Mouse (Mus musculus): Measurements from ENCODE around the gene Tmem114.

Tmem114 gene

DNA sequence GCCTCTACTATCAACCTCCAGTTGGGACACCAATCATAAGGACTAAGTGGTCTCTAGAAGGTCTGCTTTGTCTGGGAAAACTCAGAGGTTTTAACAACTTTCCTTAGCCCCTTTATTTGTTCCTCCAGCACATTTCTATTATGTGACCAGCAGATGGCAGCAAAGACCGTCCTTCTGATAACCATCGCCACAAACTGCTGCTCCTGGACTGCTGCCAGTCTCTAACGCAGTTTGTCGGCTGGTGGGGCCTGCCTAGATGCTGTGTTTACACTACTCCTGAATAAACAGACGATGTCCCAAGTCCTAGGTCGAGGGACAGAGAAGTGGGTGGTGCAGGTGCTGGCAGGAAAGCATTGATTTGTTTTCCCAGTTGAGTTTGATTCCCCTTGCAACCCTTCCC is 18.2 kb downstream of the Tmem114 start:
- DNase-seq: peak; percentile 59

DNA sequence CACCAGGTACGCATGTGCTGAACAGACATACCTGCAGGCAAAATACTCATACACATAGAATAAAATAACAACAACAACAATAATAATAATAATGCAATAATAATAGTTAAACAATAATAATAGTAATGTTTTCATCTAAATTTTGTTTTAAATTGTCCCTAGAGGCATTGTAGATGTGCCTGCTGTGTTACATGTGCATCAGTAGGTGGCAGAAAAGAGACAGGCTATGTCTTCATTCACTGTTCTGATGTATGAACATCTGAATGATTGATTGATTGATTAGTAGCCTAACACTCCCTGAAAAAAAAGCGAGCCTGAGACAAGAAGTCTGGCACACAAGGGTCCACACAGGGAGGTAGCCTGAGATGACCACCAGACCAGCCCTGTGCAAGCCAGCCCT is 22.3 kb downstream of the Tmem114 start:
- no peak for DNase-seq

DNA sequence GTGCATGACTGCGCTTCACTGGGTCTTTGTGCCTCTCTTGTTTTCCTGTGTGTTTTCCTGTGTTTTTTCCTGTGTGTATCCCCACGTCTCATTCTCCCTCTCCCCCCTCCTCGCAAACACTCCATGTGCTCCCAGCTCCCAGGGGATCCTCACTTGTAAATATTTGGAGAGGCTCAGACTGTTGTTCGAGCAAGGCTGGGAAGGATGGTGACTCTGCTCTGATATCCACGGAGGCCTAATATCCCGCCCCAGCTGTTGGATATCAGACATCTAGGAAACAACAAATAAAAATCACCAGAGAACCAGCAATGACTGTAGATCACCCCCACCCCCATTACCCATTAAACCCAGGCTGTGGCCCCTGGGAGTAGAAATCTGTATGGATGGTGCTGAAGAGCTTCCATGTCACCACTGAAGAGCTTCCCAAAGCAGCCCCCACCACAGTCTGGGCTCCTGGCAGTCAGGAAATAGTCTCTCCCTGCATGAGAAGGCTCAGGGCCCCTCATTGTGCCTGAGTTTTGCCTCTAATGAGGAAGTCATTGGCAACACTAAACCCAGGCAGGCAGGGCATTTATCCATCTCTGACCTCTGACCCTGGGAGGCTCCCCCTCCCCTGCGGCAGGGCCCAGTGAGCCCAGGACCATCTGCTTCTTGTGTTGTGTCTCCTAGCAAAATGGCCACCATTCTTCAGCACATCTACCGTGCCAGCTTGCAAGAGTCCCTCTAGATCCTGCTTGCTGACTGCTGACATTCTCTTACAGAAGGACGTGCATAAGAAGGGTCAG is 23.6 kb downstream of the Tmem114 start:
- no peak for DNase-seq

DNA sequence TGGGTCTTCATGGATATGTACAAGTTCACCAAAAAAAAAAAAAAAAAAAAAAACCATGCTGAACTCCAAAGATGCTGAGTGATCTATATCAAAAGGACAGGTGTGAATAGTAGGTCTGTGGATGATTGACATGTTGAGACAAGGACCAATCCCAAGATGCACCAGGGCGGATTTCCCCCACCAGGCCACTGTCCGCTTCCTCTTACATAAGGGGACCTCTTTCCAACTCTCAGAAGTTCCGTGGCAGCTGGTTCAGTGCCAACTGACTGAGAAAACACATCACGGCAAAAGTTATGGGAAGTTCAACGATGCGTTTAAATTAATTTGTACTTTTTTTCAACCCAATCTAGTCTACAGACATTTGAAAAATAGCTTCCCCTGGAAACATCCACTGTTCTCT is 25.1 kb downstream of the Tmem114 start:
- DNase-seq: no peak

DNA sequence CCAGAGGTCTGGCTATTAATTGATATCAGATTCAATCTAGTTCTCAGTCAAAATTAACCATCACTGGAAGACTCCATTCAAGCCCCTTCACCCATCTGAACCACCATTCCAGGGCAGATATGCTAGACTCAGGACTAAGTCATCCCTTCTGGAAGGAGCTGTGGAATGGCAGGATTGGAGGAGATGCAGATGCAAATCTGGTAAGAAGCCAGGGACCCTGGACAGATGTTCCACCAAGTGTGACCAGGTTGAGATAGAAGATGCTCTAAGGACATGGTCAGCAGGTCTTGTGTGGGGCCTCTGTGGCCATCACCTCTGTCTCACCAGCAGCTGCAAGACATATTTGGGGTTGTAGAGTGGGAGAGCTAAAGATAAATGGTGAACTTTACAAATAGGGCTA is 30.0 kb downstream of the Tmem114 start:
- DNase-seq: no peak

DNA sequence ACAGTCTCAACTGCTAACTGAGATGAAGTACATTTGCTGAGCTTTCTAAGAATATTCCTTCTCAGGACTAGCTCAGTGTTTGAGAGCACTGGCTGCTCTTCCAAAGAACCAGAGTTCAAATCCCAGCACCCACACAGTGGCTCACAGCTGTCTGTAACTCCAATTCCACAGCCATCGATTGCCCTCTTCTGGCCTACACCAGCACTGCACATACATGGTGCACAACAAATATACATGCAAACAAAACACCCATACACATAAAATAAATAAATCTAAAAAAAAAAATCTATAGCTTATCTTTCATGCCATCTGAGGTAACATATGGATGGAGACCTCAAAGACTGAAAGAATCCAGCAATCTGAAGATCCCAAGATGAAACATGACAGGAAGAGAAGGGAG is 36.4 kb downstream of the Tmem114 start:
- DNase-seq: no peak

DNA sequence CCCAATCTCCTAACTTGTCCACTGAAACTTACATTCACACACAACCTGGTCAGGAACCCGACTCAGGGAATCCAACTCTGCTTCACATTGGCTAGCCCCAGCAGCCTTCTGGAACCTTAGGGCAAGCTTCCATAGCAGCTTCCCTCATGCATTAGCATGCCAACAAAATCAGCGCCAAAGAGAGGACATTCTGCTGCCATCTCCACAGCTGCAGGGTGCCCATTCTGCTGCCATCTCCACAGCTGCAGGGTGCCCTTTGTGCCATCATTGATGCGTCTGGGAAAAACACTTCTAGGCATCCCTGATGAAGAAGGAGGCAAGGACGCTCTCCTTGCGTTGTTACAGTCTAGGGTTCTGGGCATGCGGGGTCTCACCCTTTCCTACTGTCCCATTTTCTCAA is 38.5 kb downstream of the Tmem114 start:
- DNase-seq: no peak

DNA sequence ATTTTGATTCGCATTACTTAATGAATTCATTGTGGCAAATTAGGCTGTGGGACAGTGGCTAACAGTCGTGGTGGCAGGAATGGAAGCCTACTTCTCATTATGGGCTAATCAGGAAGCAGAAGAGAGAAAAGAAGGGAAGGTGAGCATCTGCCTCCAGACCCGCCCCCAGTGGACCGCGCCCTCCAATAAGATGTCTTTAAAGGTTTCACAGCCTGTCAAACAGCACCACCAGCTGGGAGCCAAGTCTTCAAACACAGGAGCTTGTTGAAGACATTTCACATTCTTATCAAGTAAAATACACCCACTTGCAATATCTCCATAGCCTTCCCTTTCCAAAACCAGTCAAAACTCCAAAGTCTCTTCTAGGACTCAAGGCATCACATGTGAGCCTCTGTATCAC is 39.3 kb downstream of the Tmem114 start:
- DNase-seq: no peak

DNA sequence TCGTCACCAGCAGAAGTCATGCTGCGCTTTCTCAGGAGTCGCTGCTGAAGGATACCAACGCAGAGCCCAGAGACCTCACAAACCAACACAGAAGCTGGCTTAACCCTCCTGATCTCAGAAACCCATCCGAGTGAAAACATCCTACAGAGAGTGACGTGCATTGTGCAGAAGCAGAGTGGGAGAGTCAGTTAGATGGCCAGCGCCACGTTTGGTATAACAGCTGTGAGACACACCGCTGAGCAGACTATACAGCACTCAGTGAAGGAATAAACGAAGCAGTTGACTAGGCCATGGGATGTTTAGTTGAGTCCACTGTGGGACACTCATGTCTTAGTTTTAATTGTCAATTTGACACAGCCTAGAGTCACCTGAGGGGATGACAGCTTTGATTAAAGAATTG is 40.2 kb downstream of the Tmem114 start:
- DNase-seq: no peak

DNA sequence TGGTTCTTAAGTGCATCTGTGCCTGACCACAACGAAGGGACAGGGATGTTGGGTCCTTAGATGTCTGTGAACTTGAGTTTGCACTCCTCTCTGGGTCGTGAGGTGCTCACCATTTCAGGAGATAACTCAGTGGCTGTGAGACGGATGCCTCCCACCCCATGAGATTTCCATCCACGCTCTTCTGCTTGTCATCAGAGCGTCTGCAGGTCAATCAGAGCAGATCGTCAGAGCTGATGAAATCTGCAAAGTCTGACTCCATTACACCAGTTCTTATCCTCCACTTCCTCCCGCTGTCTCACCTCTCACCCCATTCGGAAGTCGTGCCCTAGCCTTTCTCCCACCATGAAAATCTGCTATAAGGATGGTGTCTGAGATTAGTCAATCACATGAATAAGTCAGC is 41.5 kb downstream of the Tmem114 start:
- DNase-seq: no peak

DNA sequence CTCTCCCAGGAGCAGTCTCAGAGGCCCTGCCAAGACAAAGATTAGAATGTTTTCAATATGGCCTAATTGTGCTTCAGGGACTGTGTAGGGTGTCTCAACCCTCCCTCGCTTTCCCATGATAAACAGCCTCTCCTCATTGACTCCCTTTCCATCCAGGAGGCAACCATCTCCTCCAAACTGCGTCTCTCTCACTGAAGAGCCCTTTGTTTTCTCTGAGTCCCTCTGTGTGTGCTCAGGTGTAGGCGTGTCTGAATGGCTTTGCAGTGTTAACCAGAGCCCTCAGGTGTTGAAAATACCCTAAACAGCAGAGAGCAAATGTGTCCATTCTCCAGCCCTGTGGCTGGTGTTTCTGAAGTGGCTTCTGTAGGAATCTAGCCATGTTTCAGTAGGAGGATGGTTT is 61.9 kb downstream of the Tmem114 start:
- no peak for DNase-seq

Measured in kidney, adult 9 months (tissue).